In the genomic region with DNA sequence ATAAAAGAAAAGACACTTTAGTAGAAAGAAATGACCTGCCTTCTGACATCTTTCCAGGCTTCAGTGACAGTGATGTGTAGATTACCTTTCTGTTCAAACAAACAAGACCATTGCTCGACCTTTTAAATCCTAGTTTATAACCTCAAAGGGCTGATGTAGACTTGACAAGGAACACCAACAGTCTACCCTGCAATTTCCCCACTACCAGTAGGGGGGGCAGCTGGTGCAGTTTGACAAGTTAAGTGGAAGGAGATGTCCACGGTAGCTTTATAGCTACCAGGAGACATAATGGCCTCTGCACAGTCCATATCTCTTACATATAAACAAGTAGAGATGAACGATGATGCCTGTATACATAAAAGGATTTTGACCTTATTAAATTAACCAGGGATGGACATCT, we compare ENCODE assay signal across 9 mouse cellular contexts.
DNase-seq lines count a peak whose midpoint lies in the region; ATAC-seq and TF ChIP-seq lines count a peak whose summit lies in the region.
"Had no signal": no experiment of that assay in that cellular context is flagged by ENCODE, and none has a peak within 500 bp of the region (broad histone marks: within the 10 kb centered on the region; RNA-seq: fewer than 3 reads in every experiment).

No protein-coding gene starts in this region.

- H3K27ac ChIP-seq in hindbrain, embryonic 10.5 days, result no peak overlapping the region
- no peak overlapping the region for H3K27ac ChIP-seq in hindbrain, embryonic 13.5 days
- H3K27ac ChIP-seq in lung, embryonic 14.5 days (ENCODE audit: low read depth), result no peak overlapping the region
- H3K27ac ChIP-seq: liver, embryonic 15.5 days had no signal

- no peak overlapping the region for H3K4me2 ChIP-seq in hindbrain, embryonic 13.5 days
- no peak overlapping the region for H3K4me2 ChIP-seq in lung, embryonic 14.5 days
- H3K4me2 ChIP-seq: liver, embryonic 15.5 days had no signal

- no peaks in the 10 kb centered on the region for H3K27me3 ChIP-seq in hindbrain, embryonic 10.5 days (ENCODE audit: insufficient read depth, poor library complexity, severe bottlenecking)
- peaks cover 4% of the 10 kb centered on the region; the same call in 1 of the 2 replicates for H3K27me3 ChIP-seq in hindbrain, embryonic 13.5 days
- no peaks in the 10 kb centered on the region for H3K27me3 ChIP-seq in lung, embryonic 14.5 days (ENCODE audit: insufficient read depth, low read length)
- H3K27me3 ChIP-seq: liver, embryonic 15.5 days had no signal

- no peak overlapping the region for H3K9ac ChIP-seq in hindbrain, embryonic 13.5 days
- H3K9ac ChIP-seq in lung, embryonic 14.5 days, result no peak overlapping the region
- H3K9ac ChIP-seq: liver, embryonic 15.5 days had no signal

- no peak overlapping the region for H3K4me3 ChIP-seq in hindbrain, embryonic 10.5 days
- no peak overlapping the region for H3K4me3 ChIP-seq in hindbrain, embryonic 13.5 days
- H3K4me3 ChIP-seq in lung, embryonic 14.5 days (ENCODE audit: low read depth, low read length), result no peak overlapping the region
- H3K4me3 ChIP-seq: liver, embryonic 15.5 days had no signal

- DNase-seq in hindbrain, embryonic 10.5 days (ENCODE audit: low spot score), result peak; percentile 65
- DNase-seq in ES-CJ7 (ENCODE audit: low read depth, low spot score), result peak; percentile 85
- DNase-seq in cerebellum, adult 11 months, result peak; percentile 65
- DNase-seq in frontal cortex, postnatal 25 days (ENCODE audit: low spot score in 2 of 2), result peak; percentile 59 to 62
- DNase-seq in kidney, postnatal 4 days, result peak; percentile 73
- DNase-seq in lung, embryonic 14.5 days, result peak; percentile 77
- DNase-seq in thymus, postnatal 14 days, result peak; percentile 4

- no peaks in the 10 kb centered on the region for H3K36me3 ChIP-seq in hindbrain, embryonic 10.5 days
- no peaks in the 10 kb centered on the region for H3K36me3 ChIP-seq in hindbrain, embryonic 13.5 days
- H3K36me3 ChIP-seq in lung, embryonic 14.5 days (ENCODE audit: insufficient read depth), result no peaks in the 10 kb centered on the region
- H3K36me3 ChIP-seq: liver, embryonic 15.5 days had no signal

- 52% methylated on average over 3 of the region's 3 CpGs for WGBS in hindbrain, embryonic 10.5 days
- 52% methylated on average over 3 of the region's 3 CpGs for WGBS in hindbrain, embryonic 13.5 days
- 11% methylated on average over 3 of the region's 3 CpGs for WGBS in lung, embryonic 14.5 days

- no peak for ATAC-seq in hindbrain, embryonic 13.5 days (ENCODE audit: low FRiP score)
- ATAC-seq in lung, embryonic 14.5 days (ENCODE audit: insufficient read depth), result no peak

- H3K4me1 ChIP-seq in hindbrain, embryonic 10.5 days (replicated peaks), result peaks cover 7% of the 10 kb centered on the region; the same call in 1 of the 2 replicates
- H3K4me1 ChIP-seq in hindbrain, embryonic 13.5 days (replicated peaks), result peaks cover 5% of the 10 kb centered on the region
- no peaks in the 10 kb centered on the region; the same call in 1 of the 2 replicates for H3K4me1 ChIP-seq in lung, embryonic 14.5 days (ENCODE audit: insufficient read depth)
- H3K4me1 ChIP-seq: liver, embryonic 15.5 days had no signal

- peak; percentile 76 for TF ChIP-seq CTCF in lung, embryonic 14.5 days (IDR thresholded peaks at IDR 0.05; ENCODE audit: low read depth)

- H3K9me3 ChIP-seq in hindbrain, embryonic 10.5 days, result no peaks in the 10 kb centered on the region
- H3K9me3 ChIP-seq in hindbrain, embryonic 13.5 days, result no peaks in the 10 kb centered on the region
- H3K9me3 ChIP-seq in lung, embryonic 14.5 days (ENCODE audit: low read depth, low read length), result no peaks in the 10 kb centered on the region
- H3K9me3 ChIP-seq: liver, embryonic 15.5 days had no signal

Comparison
In these comparisons a context has a peak if more than half of its experiments do, and no peak if none do; other contexts are left out.
1. DNase-seq: peak in every context shown above with its lines; median percentile 85 in ES-CJ7; 77 in lung, embryonic 14.5 days; 73 in kidney, postnatal 4 days; 65 in hindbrain, embryonic 10.5 days; 65 in cerebellum, adult 11 months; 60 in frontal cortex, postnatal 25 days; 4 in thymus, postnatal 14 days.